Mouse (Mus musculus) NIH3T3 (cell line): ENCODE results near the gene Smim14.

ENCODE experiments used
- DNase-seq: peaks from one replicate; pipeline ENCODE4 v3.0.0-alpha.2; 2012; ENCODE audit warnings: low read depth

Gene Smim14

DNA sequence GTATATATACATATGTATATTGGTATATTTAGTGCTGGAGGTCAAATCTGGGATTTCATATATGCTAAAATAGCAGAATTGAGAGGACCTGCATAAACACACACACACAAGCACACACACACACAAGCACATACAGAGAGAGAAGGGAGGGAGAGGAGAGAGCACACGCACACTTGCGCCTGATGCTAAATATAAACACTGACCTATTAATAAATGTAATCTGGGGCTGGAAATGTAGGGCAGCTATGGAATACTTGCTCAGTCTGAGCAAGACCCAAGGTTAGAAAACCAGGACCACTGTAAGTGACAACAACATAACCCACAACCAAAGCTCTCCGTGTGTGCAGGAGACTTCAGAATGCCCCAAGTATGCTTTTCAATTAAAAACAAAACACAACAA, 77.5 kb downstream of the Smim14 start:
- DNase-seq: no peak

DNA sequence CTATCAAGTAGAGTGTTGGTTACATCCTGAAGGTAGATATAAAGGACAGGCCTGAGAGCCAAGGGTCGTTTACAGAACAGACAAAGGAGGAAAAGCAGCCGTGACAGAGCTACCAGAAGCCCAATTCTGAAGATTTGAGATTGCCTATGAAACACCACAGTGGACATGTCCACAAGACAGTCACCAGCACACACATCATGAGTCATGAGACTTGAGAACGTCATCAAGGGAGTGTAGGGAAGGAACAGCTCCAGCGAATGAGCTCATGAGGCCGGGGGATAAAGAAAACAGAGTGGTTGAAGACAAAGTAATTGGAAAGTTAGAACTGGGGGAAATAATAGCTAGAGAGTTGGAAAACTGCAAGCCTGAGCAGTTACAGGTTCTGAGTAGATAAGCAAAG, 79.1 kb downstream of the Smim14 start:
- peak; percentile 87 for DNase-seq

GRCm38 (mm10) chr5:65457086-65457827, 79.7 kb downstream of the Smim14 start:
- DNase-seq: peak; percentile 91

DNA sequence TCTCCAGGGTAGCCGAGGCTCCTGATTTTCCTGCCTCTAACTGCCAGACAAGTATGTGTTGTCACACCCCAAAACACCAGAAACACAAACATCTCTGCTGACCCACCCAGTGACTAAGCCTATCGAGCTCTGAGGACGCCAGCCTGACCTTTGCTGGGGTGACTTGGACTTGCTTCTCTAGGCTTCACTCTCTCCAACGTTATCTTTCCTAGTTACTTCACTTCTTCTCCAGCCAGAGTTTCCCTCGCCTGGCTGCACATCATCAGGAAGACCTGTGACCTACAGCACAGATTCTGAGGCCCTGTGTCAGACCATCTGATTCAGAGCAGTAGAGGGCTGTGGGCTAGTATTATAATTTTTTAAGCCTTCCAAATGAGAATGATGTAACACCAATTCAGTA, 82.2 kb downstream of the Smim14 start:
- peak; percentile 76 for DNase-seq

DNA sequence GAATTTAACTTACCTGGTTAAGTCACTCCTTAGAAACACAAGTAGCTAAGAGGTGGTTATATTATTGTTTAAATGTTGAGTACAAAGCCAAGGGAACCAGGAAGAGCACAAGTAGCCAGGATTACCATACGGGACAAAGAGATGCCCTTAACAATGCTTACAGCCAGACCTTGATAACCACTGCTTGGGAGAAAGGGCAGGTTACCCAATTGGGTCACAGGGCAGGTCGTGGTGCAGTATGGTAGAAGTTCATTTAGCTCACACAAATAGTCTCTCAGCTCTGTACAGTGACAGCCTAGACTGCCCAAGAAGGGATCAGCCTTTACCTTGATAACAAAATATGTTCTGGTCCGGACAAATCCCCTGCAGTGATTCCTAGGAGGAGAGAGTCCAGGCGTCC, 88.0 kb downstream of the Smim14 start:
- DNase-seq: no peak

DNA sequence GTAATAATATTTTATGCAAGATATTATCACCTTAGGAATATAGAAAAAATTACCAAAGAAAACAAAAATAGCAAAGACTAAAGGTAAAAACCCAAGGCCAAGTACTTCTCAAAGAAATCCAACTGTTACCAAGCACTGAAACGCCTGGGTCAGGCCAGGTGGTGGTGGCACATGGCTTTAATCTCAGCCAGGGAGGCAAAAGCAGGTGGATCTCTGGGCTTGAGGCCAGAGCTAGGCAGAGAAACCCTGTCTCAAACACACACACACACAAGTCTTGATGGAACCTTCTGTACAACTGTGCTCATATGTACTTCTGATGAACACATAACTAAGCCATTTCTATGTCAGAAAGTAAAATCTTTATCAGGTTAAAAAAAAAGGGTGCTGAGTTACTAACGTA, 89.2 kb downstream of the Smim14 start:
- DNase-seq: no peak

- DNase-seq: no peak
These were observed 90.2 kb downstream of the Smim14 start for GRCm38 (mm10) chr5:65446756-65447155.

DNA sequence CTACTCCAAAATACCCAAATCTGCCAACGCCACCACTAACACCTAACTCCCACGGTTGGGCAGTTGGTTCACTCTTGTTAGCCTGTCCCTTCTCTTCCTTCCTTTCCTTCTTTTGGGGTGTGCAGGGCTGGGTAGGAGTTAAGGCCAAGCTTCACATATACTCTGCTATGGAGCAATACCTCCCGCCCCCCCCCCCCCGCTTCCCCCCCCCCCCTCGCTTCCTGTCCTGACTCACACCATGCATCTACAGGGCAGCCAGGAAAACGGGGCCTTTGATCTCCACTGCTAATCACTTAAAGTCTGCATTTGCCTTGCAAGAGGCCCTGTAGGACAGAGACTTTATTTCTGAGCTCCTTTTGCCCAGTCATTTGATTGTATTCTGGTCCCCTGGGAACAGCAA, 92.0 kb downstream of the Smim14 start:
- peak; percentile 58 for DNase-seq

DNA sequence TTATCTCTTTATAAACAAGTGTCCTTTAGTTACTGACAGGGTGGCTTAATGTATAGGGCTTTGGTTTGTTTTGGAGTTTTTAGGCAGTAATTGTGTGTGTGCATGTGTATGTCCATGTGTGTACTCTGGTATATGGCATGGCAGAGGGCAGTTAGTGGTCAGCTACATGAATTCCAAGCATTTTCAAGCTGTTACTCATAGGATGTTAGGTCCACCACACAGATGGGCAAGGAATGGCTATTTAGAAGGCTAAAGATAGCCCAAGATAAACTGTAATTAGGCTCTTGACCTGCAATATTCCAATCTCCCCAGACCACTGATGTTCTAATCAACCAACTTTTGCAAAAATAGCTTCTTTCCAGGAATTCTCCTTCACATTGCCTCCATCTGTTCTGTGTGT, 98.9 kb downstream of the Smim14 start:
- peak; percentile 72 for DNase-seq

GRCm38 (mm10) chr5:65435806-65436561, 101.0 kb downstream of the Smim14 start, which contains the start of gene Ugdh:
Ugdh (minus strand) TSS chr5:65435949.
- peak; percentile 99 for DNase-seq

DNA sequence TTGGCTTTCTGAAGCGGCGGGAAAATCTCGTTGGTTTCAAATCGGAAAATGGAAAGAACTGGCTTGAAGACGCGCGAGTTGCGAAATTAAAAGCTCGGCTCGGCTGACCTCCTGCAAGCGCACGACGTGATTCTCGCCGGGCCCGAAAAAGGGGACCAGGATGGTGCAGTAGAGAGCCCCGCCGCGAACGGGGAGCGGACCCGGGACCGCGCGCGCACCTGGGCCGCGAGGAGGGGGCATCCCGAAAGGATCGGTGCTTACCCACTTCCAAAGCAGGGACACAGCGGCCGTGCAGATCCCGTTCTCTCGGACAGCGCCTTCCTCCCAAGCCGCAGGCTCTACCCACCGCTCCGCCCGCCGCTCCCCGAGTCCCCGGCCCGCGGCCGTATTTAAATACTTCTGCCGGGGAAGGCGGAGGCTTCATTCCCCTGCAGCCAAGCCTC, 101.6 kb downstream of the Smim14 start:
- DNase-seq: peak; percentile 71

DNA sequence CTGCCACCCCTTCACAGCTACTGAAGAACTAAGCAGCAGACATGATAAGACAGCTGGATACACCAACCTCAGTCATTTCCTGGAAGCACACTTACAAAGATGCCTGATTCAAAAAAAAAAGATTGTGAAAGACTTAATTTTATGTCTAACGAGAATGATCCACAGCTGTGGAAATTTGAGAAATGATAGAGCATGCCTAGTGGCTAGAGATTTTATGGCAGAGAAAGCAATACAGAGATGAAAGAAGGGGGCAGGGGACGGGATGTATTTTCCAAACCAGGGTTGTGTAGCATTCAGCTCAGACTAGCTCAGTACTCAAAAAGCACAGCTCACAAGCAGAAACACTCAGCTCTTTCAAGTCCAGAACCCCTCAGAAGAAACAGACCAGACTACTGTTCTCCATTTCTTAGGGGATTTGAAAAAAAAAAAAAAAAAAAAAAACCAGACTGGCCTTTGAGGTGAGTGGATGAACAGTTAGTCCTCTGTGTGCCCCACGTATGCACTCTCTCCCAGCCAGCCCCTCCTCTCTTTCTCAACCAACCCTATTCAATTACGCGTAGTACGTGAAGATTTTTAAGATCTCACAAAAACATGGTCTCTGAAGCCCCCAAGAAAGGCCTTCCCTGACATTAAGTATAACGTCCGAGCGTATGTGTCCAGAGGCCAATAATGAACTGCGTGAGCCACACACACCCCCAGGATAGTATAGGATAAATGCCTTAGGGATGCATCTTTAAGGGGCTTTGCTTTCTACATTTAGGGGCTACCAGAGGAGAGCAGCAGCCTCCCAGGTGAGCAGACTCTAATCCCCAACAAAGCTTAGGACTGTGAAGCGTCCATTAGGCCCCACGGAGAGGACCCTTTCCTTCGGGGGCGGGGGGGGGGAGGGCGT, 102.3 kb downstream of the Smim14 start:
- DNase-seq: peak; percentile 66

GRCm38 (mm10) chr5:65429441-65429840, 107.5 kb downstream of the Smim14 start:
- DNase-seq: no peak

DNA sequence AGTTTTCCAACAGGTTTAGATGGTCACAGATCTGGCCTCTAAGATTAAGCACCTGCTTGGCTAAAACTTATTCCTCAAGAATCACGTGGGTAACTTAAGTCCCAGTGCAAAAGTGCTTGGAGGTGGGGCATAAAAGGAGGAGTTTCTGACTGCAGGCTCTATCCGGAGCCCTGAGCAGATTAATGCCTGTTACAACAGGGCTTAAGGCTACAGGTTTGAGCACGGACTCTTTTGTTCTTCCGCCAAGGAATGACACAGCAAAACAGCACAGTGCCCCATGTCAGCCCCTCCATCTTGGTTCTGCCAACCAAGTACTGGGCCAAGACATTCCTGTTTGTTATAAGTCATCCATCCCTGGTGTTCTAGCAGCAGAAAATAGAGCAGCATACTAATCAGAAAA, 108.7 kb downstream of the Smim14 start:
- DNase-seq: peak; percentile 36

DNA sequence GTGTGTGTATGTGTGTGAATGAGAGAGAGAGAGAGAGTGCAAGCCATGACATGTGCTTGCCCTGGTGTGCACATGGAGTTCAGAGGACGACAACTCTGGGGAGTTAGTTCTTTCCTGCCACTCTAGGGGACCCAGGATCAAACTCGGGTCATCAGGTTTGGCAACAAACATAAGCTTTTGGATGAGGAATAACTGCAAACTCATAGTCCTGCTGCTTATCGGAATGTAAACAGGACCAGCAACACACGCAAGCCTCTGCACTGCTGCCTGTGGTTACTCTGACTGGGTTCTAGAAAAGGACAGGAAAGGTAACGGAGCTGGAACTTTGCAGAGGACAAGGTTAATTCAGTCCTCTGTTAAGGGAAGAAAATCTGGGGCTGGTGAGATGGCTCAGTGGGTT, 111.7 kb downstream of the Smim14 start:
- DNase-seq: no peak

DNA sequence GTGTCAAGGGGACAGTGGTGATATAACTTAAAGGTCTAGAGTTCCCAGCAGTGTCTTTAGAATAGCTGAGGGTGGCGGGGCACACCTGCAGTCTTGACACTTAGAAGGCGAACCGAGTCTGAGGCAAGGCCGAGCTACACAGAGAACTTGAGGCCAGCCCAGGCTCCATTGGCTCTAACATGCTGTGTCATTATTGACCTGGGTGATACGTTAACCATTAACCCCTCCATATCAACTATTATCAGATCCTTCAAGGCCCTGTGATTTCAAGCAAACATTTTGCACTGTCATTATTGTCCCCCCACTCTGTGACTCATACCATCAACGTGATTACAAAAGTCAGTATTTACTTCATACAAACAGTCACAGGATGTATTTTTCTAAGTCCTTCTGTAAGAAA, 112.8 kb downstream of the Smim14 start:
- no peak for DNase-seq

DNA sequence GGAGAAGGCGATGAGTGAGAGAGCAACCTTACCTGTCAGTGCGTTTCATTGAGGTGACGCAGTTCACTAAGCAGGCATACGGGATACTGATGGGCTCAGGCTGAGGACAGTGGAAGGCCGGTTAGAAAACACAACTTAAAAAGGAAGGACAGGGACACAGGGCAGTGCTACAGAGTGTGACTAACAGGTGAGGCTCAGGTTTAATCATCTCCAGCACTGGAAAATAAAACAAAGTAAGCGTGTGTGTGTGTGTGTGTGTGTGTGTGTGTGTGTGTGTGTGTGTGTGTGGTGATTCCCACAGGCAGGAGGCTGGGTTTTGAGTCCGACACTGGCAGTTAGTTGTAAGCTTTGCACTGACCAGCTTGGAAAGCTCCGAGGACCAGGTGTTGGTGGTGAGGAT, 114.2 kb downstream of the Smim14 start:
- DNase-seq: no peak

DNA sequence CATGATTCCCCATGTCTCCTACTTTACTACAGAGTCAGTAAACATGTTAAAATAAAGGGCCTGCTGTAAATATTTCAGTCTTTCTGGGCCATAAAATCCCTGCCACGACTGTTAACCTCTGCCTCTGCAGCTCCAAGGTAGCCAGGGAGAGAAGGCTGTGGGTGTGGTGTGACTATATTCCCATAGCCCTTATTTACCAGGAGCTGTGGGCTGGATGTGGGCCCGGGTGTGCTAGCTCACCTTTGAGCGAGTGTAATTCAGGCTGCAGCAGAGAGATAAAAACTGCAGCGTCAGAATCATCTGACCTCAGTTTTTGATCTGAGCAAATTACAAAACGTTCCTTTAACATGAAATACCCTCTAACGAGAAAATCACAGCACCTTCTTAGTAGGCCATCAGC, 116.2 kb downstream of the Smim14 start:
- DNase-seq: no peak

GRCm38 (mm10) chr5:65419136-65419535, 117.8 kb downstream of the Smim14 start:
- no peak for DNase-seq

DNA sequence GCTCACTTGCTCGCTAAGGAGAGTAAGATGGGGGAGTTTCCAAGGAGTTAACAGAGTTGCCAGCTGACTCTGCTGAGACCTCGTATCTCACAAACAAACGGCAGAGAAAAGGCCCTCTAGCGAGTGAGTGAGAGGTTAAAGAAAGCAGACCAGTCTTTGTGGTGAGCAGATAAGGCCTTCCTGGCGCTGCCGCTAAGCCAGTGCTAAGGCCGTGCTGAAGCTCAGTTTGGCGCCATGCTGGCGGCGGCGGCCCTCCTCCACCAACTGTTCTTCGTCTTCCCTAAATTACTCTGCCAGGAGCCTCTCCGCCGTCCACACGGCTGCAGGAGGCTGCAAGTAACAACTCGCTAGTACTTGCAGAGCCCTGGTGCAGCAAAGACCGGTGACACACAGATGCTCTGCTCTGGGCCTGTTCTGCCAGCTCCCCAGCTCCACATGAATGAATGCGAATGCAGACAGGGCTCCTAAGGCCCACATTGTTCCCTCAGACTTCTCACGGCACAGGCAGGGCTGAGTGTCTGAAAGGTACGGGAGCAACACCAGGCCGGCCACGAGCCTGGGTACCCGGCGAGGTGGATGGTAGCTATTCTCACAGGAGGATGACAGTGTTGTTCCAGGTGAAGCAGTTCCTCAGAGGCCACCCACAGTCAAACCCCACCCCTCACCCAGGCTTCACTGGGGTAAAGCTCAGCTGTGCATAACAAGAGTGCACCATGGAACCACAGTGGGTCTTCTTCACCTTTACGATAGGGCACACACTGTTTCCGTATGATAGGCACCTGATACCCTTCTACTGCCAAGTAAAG, 121.1 kb downstream of the Smim14 start:
- DNase-seq: no peak

- no peak for DNase-seq
These were observed 129.0 kb downstream of the Smim14 start for GRCm38 (mm10) chr5:65407989-65408388.
